Mouse (Mus musculus): ENCODE measurements around the gene Fsip1. TPM values are rescaled to one million over a fixed set of nuclear protein-coding genes. Genes with fewer than 3 reads are reported as not detected.

Gene Fsip1
- polyA plus RNA-seq, 1 experiment from 2014 or later: 2.3 TPM

DNA sequence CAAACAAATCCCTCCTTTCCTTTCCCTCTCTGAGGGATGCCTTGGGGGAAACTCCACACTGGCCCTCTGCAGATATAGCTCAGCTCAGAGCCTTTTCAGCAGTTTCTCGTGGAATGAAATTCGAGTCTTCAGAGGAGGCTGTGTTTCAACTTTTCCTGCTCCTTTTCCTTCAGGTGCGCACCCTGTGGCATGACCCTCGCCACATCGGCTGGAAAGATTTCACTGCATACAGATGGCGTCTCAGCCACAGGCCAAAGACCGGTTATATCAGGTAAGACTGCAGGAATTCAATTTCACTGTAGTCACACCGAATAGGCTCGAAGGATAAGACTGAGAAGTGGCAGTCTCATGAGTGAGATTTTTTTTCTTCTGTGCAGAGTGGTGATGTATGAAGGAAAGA lies 133.0 kb downstream of the Fsip1 start:
- H3K4me2 ChIP-seq (replicated peaks; ENCODE audit: low read depth, low read length): no peak overlapping the region
- H3K4me3 ChIP-seq (ENCODE audit: low read depth, low read length): no peak overlapping the region
- H3K36me3 ChIP-seq (ENCODE audit: insufficient read depth, low read length): peaks cover 57% of the 10 kb centered on the region
- no peak overlapping the region for H3K27ac ChIP-seq (ENCODE audit: low read length)
- DNase-seq (ENCODE audit: low spot score) (no peak), ATAC-seq (no peak)
- no peaks in the 10 kb centered on the region for H3K27me3 ChIP-seq (replicated peaks; ENCODE audit: insufficient read depth, low read length)
- no peaks in the 10 kb centered on the region for H3K9me3 ChIP-seq (ENCODE audit: low read length)
- TF ChIP-seq EP300 (IDR thresholded peaks at IDR 0.05) (no peak), CTCF (IDR thresholded peaks at IDR 0.05) (no peak)
- no peaks in the 10 kb centered on the region for H3K4me1 ChIP-seq (ENCODE audit: insufficient read depth, low read depth, low read length)
- WGBS: 77% methylated on average over 9 of the region's 9 CpGs
- H3K9ac ChIP-seq (replicated peaks; ENCODE audit: low read depth): no peak overlapping the region

DNA sequence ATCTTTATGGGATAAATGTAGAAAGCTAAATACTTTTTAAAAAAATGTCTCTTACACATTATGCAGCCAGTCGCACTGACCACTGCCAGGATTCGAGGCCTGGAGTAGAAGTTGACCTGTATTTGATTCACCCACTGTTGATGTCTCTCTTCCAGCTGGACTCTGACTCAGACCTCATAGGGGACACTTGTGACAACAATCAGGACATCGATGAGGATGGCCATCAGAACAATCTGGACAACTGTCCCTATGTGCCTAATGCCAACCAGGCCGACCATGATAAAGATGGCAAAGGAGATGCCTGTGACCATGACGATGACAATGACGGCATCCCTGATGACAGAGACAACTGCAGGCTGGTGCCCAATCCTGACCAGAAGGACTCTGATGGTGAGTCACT lies 134.5 kb downstream of the Fsip1 start:
- no peak overlapping the region for H3K9ac ChIP-seq (replicated peaks; ENCODE audit: low read depth)
- H3K9me3 ChIP-seq (ENCODE audit: low read length): no peaks in the 10 kb centered on the region
- H3K4me2 ChIP-seq (replicated peaks; ENCODE audit: low read depth, low read length): no peak overlapping the region
- H3K27ac ChIP-seq (ENCODE audit: low read length): no peak overlapping the region
- no peak overlapping the region for H3K4me3 ChIP-seq (ENCODE audit: low read depth, low read length)
- no peak for DNase-seq (ENCODE audit: low spot score)
- ATAC-seq: no peak
- no peaks in the 10 kb centered on the region for H3K4me1 ChIP-seq (ENCODE audit: insufficient read depth, low read depth, low read length)
- peaks cover 57% of the 10 kb centered on the region for H3K36me3 ChIP-seq (ENCODE audit: insufficient read depth, low read length)
- no peaks in the 10 kb centered on the region for H3K27me3 ChIP-seq (replicated peaks; ENCODE audit: insufficient read depth, low read length)
- WGBS: 85% methylated on average over 6 of the region's 6 CpGs
- TF ChIP-seq EP300 (IDR thresholded peaks at IDR 0.05): no peak
- TF ChIP-seq CTCF (IDR thresholded peaks at IDR 0.05): no peak

- Histone ChIP-seq H3K9me3 (ENCODE audit: low read length) (no peaks in the 10 kb centered on the region), H3K9ac (replicated peaks; ENCODE audit: low read depth) (no peak overlapping the region), H3K36me3 (ENCODE audit: insufficient read depth, low read length) (peaks cover 65% of the 10 kb centered on the region), H3K4me1 (ENCODE audit: insufficient read depth, low read depth, low read length) (no peaks in the 10 kb centered on the region; the same call in 1 of the 2 replicates), H3K27me3 (replicated peaks; ENCODE audit: insufficient read depth, low read length) (no peaks in the 10 kb centered on the region), H3K4me3 (ENCODE audit: low read depth, low read length) (no peak overlapping the region), H3K27ac (ENCODE audit: low read length) (no peak overlapping the region), H3K4me2 (replicated peaks; ENCODE audit: low read depth, low read length) (no peak overlapping the region)
- DNase-seq (ENCODE audit: low spot score) (no peak), ATAC-seq (no peak)
- no peak for TF ChIP-seq CTCF (IDR thresholded peaks at IDR 0.05)
- TF ChIP-seq EP300 (IDR thresholded peaks at IDR 0.05): no peak
- WGBS: 79% methylated on average over 7 of the region's 7 CpGs
Measured at GRCm38 (mm10) chr2:118120751-118121150, 136.0 kb downstream of the Fsip1 start.

- no peak for ATAC-seq
Measured at GRCm38 (mm10) chr2:118120095-118120494, 136.7 kb downstream of the Fsip1 start.

DNA sequence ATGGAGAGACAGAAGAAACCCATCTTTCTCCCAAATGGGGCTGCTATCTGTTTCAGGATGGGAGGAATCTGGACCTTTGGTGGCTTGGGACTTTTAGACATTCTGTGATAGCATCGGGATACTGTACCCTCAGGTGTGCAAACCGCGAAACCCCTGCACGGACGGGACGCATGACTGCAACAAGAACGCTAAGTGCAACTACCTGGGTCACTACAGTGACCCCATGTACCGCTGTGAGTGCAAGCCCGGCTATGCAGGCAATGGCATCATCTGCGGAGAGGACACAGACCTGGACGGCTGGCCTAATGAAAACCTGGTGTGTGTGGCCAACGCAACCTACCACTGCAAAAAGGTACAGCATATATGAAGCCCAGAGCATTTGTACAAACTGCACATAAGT lies 137.1 kb downstream of the Fsip1 start:
- Histone ChIP-seq H3K4me1 (ENCODE audit: insufficient read depth, low read depth, low read length) (no peaks in the 10 kb centered on the region; the same call in 1 of the 2 replicates), H3K9me3 (ENCODE audit: low read length) (no peaks in the 10 kb centered on the region), H3K4me3 (ENCODE audit: low read depth, low read length) (no peak overlapping the region), H3K36me3 (ENCODE audit: insufficient read depth, low read length) (peaks cover 70% of the 10 kb centered on the region), H3K27ac (ENCODE audit: low read length) (no peak overlapping the region), H3K27me3 (replicated peaks; ENCODE audit: insufficient read depth, low read length) (no peaks in the 10 kb centered on the region), H3K4me2 (replicated peaks; ENCODE audit: low read depth, low read length) (no peak overlapping the region), H3K9ac (replicated peaks; ENCODE audit: low read depth) (no peak overlapping the region)
- WGBS: 85% methylated on average over 12 of the region's 12 CpGs
- ATAC-seq (no peak), DNase-seq (ENCODE audit: low spot score) (no peak)
- TF ChIP-seq CTCF (IDR thresholded peaks at IDR 0.05): no peak
- no peak for TF ChIP-seq EP300 (IDR thresholded peaks at IDR 0.05)

More at GRCm38 (mm10) chr2:118120095-118120494, 136.7 kb downstream of the Fsip1 start:
- Histone ChIP-seq H3K4me3 (ENCODE audit: low read depth, low read length) (no peak overlapping the region), H3K36me3 (ENCODE audit: insufficient read depth, low read length) (peaks cover 71% of the 10 kb centered on the region), H3K4me2 (replicated peaks; ENCODE audit: low read depth, low read length) (no peak overlapping the region), H3K27ac (ENCODE audit: low read length) (no peak overlapping the region), H3K9me3 (ENCODE audit: low read length) (no peaks in the 10 kb centered on the region), H3K4me1 (ENCODE audit: insufficient read depth, low read depth, low read length) (no peaks in the 10 kb centered on the region; the same call in 1 of the 2 replicates), H3K27me3 (replicated peaks; ENCODE audit: insufficient read depth, low read length) (no peaks in the 10 kb centered on the region), H3K9ac (replicated peaks; ENCODE audit: low read depth) (no peak overlapping the region)
- 85% methylated on average over 11 of the region's 11 CpGs for WGBS
- no peak for DNase-seq (ENCODE audit: low spot score)
- TF ChIP-seq EP300 (IDR thresholded peaks at IDR 0.05): no peak
- no peak for TF ChIP-seq CTCF (IDR thresholded peaks at IDR 0.05)

DNA sequence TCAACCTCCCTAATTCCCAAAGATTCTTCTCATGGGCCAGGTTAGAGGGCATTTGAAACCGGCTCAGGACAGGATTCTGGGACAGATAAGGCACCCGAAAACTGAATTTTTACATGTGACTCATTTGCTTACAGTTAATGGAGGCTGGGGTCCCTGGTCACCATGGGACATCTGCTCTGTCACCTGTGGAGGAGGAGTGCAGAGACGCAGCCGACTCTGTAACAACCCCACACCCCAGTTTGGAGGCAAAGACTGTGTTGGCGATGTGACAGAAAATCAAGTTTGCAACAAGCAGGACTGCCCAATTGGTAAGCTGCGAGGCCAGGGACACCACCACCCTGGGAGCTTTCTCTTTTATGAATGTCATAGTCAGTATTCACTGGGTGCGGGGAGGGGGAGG lies 138.3 kb downstream of the Fsip1 start:
- ATAC-seq (no peak), DNase-seq (ENCODE audit: low spot score) (no peak)
- no peak overlapping the region for H3K4me2 ChIP-seq (replicated peaks; ENCODE audit: low read depth, low read length)
- H3K36me3 ChIP-seq (ENCODE audit: insufficient read depth, low read length): peaks cover 58% of the 10 kb centered on the region
- no peaks in the 10 kb centered on the region; the same call in 1 of the 2 replicates for H3K4me1 ChIP-seq (ENCODE audit: insufficient read depth, low read depth, low read length)
- no peaks in the 10 kb centered on the region for H3K9me3 ChIP-seq (ENCODE audit: low read length)
- H3K4me3 ChIP-seq (ENCODE audit: low read depth, low read length): no peak overlapping the region
- 69% methylated on average over 7 of the region's 7 CpGs for WGBS
- H3K27ac ChIP-seq (ENCODE audit: low read length): no peak overlapping the region
- TF ChIP-seq EP300 (IDR thresholded peaks at IDR 0.05) (no peak), CTCF (IDR thresholded peaks at IDR 0.05) (no peak)
- no peaks in the 10 kb centered on the region for H3K27me3 ChIP-seq (replicated peaks; ENCODE audit: insufficient read depth, low read length)
- no peak overlapping the region for H3K9ac ChIP-seq (replicated peaks; ENCODE audit: low read depth)

GRCm38 (mm10) chr2:118118045-118118444 lies 138.7 kb downstream of the Fsip1 start:
- Histone ChIP-seq H3K4me1 (ENCODE audit: insufficient read depth, low read depth, low read length) (no peaks in the 10 kb centered on the region; the same call in 1 of the 2 replicates), H3K9me3 (ENCODE audit: low read length) (no peaks in the 10 kb centered on the region), H3K36me3 (ENCODE audit: insufficient read depth, low read length) (peaks cover 53% of the 10 kb centered on the region), H3K4me2 (replicated peaks; ENCODE audit: low read depth, low read length) (no peak overlapping the region), H3K27me3 (replicated peaks; ENCODE audit: insufficient read depth, low read length) (no peaks in the 10 kb centered on the region), H3K27ac (ENCODE audit: low read length) (no peak overlapping the region), H3K9ac (replicated peaks; ENCODE audit: low read depth) (no peak overlapping the region), H3K4me3 (ENCODE audit: low read depth, low read length) (no peak overlapping the region)
- WGBS: 58% methylated on average over 6 of the region's 6 CpGs
- ATAC-seq: no peak
- DNase-seq (ENCODE audit: low spot score): no peak
- TF ChIP-seq CTCF (IDR thresholded peaks at IDR 0.05): no peak
- no peak for TF ChIP-seq EP300 (IDR thresholded peaks at IDR 0.05)
